Mouse (Mus musculus) left cerebral cortex, postnatal 25 days (tissue): ENCODE results near the gene Gm28961. TPM values are rescaled to one million over a fixed set of nuclear protein-coding genes. Genes with fewer than 3 reads are reported as not detected.
"Not testable (repeated sequence)": the region's sequence is repeated elsewhere in the genome, so short reads cannot be mapped to it uniquely, and the experiment has no call there.

Experiments
- DNase-seq, 2 experiments: peaks; one replicate each; pipeline ENCODE4 v3.0.0; 2022; ENCODE audit warnings: low spot score in 2 of 2, mixed read lengths in 1 of 2
- intact Hi-C: fragments of 180-260 bp; cut with DNase I; formaldehyde crosslinking; loops from one replicate; pipeline ENCODE4 v1.15.1; 2025
- total RNA-seq, 2 experiments: library from RNA; stranded (reverse); gene quantifications; 2 replicates each; pipeline ENCODE4 v1.2.3; 2021

Gm28961 gene
- not detected for total RNA-seq

DNA sequence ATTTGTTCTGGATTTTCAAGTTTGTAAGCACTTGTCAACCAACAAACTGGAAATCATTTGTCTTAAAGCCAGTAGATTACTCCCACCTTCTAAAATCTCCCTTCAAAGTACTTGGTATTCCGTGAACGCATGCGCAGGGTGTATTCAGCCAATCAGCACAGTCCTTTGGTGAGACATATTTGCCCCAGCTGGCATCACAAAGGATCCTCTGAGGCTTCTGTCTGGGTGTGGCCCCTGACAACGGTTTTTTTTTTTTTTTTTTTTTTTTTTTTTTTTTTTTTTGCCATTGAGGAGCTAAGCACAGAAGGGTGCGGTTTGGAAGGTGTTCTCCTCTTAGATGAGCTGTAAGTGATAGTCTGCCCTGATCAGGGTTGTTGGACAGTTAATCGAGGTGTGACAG is at the start of gene Gm28961:
TSS of gene Gm28961 (plus strand) at position 301 of the 400 bp plus-strand sequence.
- intact Hi-C loops, DNase-seq: not testable (repeated sequence)

Other genes with a start within 250 kb of the Gm28961 start
- gene Gm21943, start 172.0 kb upstream of the Gm28961 start, total RNA-seq: not detected